In genomic region chr8:10923071-10924000, GRCm38 (mm10) we compare ENCODE assay signal across 9 mouse cellular contexts.
A peak's percentile ranks its signal among the peaks of the same experiment; 100 is the strongest.
DNase-seq lines count a peak whose midpoint lies in the region; ATAC-seq and TF ChIP-seq lines count a peak whose summit lies in the region.
"Had no signal": no experiment of that assay in that cellular context is flagged by ENCODE, and none has a peak within 500 bp of the region (broad histone marks: within the 10 kb centered on the region; RNA-seq: fewer than 3 reads in every experiment).

No protein-coding gene starts in this region.

- H3K9ac ChIP-seq in heart, embryonic 11.5 days (ENCODE audit: low read depth, low read length) = 0 out of 2 replicates have a peak overlapping the region, but pooled peaks have one; percentile 12
- H3K9ac ChIP-seq in midbrain, embryonic 16.5 days (ENCODE audit: low read depth, low read length) = no peak overlapping the region
- no peak overlapping the region for H3K9ac ChIP-seq in kidney, postnatal 0 days (ENCODE audit: low read depth, low read length)
- H3K9ac ChIP-seq in stomach, embryonic 15.5 days = no peak overlapping the region

- peak overlapping the region; percentile 94 for H3K27ac ChIP-seq in heart, embryonic 11.5 days (ENCODE audit: low read depth, low read length)
- peak overlapping the region; percentile 90 for H3K27ac ChIP-seq in midbrain, embryonic 10.5 days (replicated peaks)
- H3K27ac ChIP-seq in midbrain, embryonic 16.5 days (ENCODE audit: low read length) = no peak overlapping the region
- peak overlapping the region; percentile 88 for H3K27ac ChIP-seq in kidney, postnatal 0 days
- H3K27ac ChIP-seq in stomach, embryonic 15.5 days = peak overlapping the region; percentile 86

- 29% methylated on average over 19 of the region's 19 CpGs for WGBS in heart, embryonic 11.5 days (ENCODE audit: insufficient replicate concordance)
- WGBS in midbrain, embryonic 10.5 days = 24% methylated on average over 19 of the region's 19 CpGs
- 28% methylated on average over 19 of the region's 19 CpGs for WGBS in midbrain, embryonic 16.5 days
- 42% methylated on average over 19 of the region's 19 CpGs for WGBS in kidney, postnatal 0 days
- 46% methylated on average over 19 of the region's 19 CpGs for WGBS in stomach, embryonic 15.5 days

- no peak overlapping the region for H3K4me3 ChIP-seq in heart, embryonic 11.5 days (ENCODE audit: low read depth, low read length)
- peak overlapping the region; percentile 37 for H3K4me3 ChIP-seq in midbrain, embryonic 10.5 days
- H3K4me3 ChIP-seq in midbrain, embryonic 16.5 days (ENCODE audit: low read depth, low read length) = no peak overlapping the region
- H3K4me3 ChIP-seq in kidney, postnatal 0 days (replicated peaks; ENCODE audit: low read depth, low read length) = no peak overlapping the region
- H3K4me3 ChIP-seq in stomach, embryonic 15.5 days (replicated peaks) = no peak overlapping the region

- no peaks in the 10 kb centered on the region for H3K9me3 ChIP-seq in heart, embryonic 11.5 days (replicated peaks; ENCODE audit: control insufficient read depth, low read length)
- H3K9me3 ChIP-seq in midbrain, embryonic 10.5 days (replicated peaks) = no peaks in the 10 kb centered on the region
- H3K9me3 ChIP-seq in midbrain, embryonic 16.5 days (replicated peaks; ENCODE audit: control insufficient read depth, low read length, poor library complexity, severe bottlenecking) = no peaks in the 10 kb centered on the region
- H3K9me3 ChIP-seq in kidney, postnatal 0 days (replicated peaks; ENCODE audit: low read length) = no peaks in the 10 kb centered on the region
- no peaks in the 10 kb centered on the region for H3K9me3 ChIP-seq in stomach, embryonic 15.5 days

- ATAC-seq in heart, embryonic 11.5 days (replicated peaks; ENCODE audit: insufficient number of reproducible peaks, low FRiP score, low TSS enrichment) = no peak
- no peak for ATAC-seq in midbrain, embryonic 16.5 days
- ATAC-seq in kidney, postnatal 0 days (replicated peaks; ENCODE audit: low FRiP score, low read depth) = no peak
- no peak for ATAC-seq in stomach, embryonic 15.5 days (ENCODE audit: insufficient read depth, low FRiP score, low read depth)
- ATAC-seq in CD4-positive, CD25-positive, alpha-beta regulatory T cell, adult 4 months = no peak
- no peak for ATAC-seq in monocyte, adult 5-6 weeks (replicated peaks; ENCODE audit: insufficient number of reproducible peaks, low FRiP score, low TSS enrichment, poor library complexity, severe bottlenecking)

- no peak overlapping the region for H3K4me2 ChIP-seq in heart, embryonic 11.5 days
- no peak overlapping the region for H3K4me2 ChIP-seq in midbrain, embryonic 16.5 days (ENCODE audit: low read length)
- H3K4me2 ChIP-seq in kidney, postnatal 0 days (ENCODE audit: low read length) = peak overlapping the region; percentile 18; the same call in 1 of the 2 replicates
- no peak overlapping the region for H3K4me2 ChIP-seq in stomach, embryonic 15.5 days

- intact Hi-C loops in heart, postnatal 14 days (cut with DNase I) = no loop called here

- 0 out of 2 replicates have a peak, but pooled peaks cover 2% of the 10 kb centered on the region for H3K27me3 ChIP-seq in heart, embryonic 11.5 days (ENCODE audit: control insufficient read depth, insufficient read depth, low read length)
- H3K27me3 ChIP-seq in midbrain, embryonic 10.5 days (ENCODE audit: low read depth, poor library complexity, severe bottlenecking) = peaks cover 48% of the 10 kb centered on the region
- no peaks in the 10 kb centered on the region for H3K27me3 ChIP-seq in midbrain, embryonic 16.5 days (ENCODE audit: control insufficient read depth, insufficient read depth, low read depth, low read length)
- no peaks in the 10 kb centered on the region for H3K27me3 ChIP-seq in kidney, postnatal 0 days (ENCODE audit: insufficient read depth, low read length)
- H3K27me3 ChIP-seq in stomach, embryonic 15.5 days (replicated peaks) = no peaks in the 10 kb centered on the region

- DNase-seq in heart, postnatal 14 days = no peak
- peak; percentile 64 for DNase-seq in midbrain, embryonic 10.5 days (ENCODE audit: low spot score)
- DNase-seq in kidney, postnatal 0 days (ENCODE audit: low spot score) = no peak
- DNase-seq: adrenal gland, postnatal 25 days had no signal

- H3K4me1 ChIP-seq in heart, embryonic 11.5 days (ENCODE audit: control insufficient read depth, insufficient read depth, low read length) = peaks cover 72% of the 10 kb centered on the region
- peaks cover 96% of the 10 kb centered on the region for H3K4me1 ChIP-seq in midbrain, embryonic 10.5 days
- peaks cover 37% of the 10 kb centered on the region for H3K4me1 ChIP-seq in midbrain, embryonic 16.5 days (ENCODE audit: control insufficient read depth, insufficient read depth, low read length)
- peaks cover 35% of the 10 kb centered on the region for H3K4me1 ChIP-seq in kidney, postnatal 0 days (replicated peaks; ENCODE audit: insufficient read depth, low read length)
- H3K4me1 ChIP-seq in stomach, embryonic 15.5 days = peaks cover 42% of the 10 kb centered on the region

- no peak for TF ChIP-seq CTCF in kidney, postnatal 0 days (IDR thresholded peaks at IDR 0.05; ENCODE audit: low read depth)

- no peaks in the 10 kb centered on the region for H3K36me3 ChIP-seq in heart, embryonic 11.5 days (ENCODE audit: control insufficient read depth, insufficient read depth, low read length)
- H3K36me3 ChIP-seq in midbrain, embryonic 10.5 days = no peaks in the 10 kb centered on the region
- no peaks in the 10 kb centered on the region for H3K36me3 ChIP-seq in midbrain, embryonic 16.5 days (ENCODE audit: control insufficient read depth, insufficient read depth, low read length)
- no peaks in the 10 kb centered on the region for H3K36me3 ChIP-seq in kidney, postnatal 0 days (ENCODE audit: insufficient read depth, low read length)
- no peaks in the 10 kb centered on the region for H3K36me3 ChIP-seq in stomach, embryonic 15.5 days
